In the genomic region with DNA sequence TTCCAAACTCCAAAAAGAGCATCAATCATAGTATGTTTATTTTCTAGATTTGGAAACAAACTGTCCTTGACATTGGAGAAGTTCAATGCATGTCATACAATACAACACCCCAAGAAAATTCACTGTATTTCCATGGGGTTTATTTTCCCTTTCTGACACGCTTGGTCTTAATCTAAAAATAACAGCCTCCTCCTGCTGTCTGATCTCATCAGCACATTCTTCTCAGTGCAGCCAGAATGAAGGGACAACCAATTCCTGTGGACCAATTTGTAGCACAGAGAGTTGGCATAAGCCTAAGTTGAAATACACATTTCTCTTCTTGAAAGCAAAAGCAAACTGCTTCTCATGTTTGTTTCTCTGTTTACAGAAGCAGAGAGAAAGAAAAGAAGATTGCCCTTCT, we compare ENCODE assay signal across 20 mouse cellular contexts. TPM values are rescaled to one million over a fixed set of nuclear protein-coding genes. Genes with fewer than 3 reads are reported as not detected.
DNase-seq lines count a peak whose midpoint lies in the region; TF ChIP-seq lines count a peak whose summit lies in the region.
"Had no signal": no experiment of that assay in that cellular context is flagged by ENCODE, and none has a peak within 500 bp of the region (broad histone marks: within the 10 kb centered on the region; RNA-seq: fewer than 3 reads in every experiment).

No protein-coding gene starts in this region.

- H3K27me3 ChIP-seq in heart, embryonic 10.5 days (ENCODE audit: insufficient read depth, poor library complexity, severe bottlenecking), result no peaks in the 10 kb centered on the region
- no peaks in the 10 kb centered on the region for H3K27me3 ChIP-seq in MEL (ENCODE audit: control insufficient read depth in 1 of 2, insufficient read depth in 2 of 2, low read length in 2 of 2)
- H3K27me3 ChIP-seq: hindbrain, embryonic 13.5 days; limb, embryonic 12.5 days; liver, embryonic 15.5 days; midbrain, embryonic 15.5 days; neural tube, embryonic 15.5 days; stomach, embryonic 15.5 days had no signal

- no peak overlapping the region for H3K9ac ChIP-seq in MEL (ENCODE audit: control insufficient read depth, low read depth, low read length, poor library complexity, severe bottlenecking)
- H3K9ac ChIP-seq: hindbrain, embryonic 13.5 days; limb, embryonic 12.5 days; liver, embryonic 15.5 days; midbrain, embryonic 15.5 days; neural tube, embryonic 15.5 days; stomach, embryonic 15.5 days had no signal

- 0 out of 2 replicates have a peak, but pooled peaks cover 8% of the 10 kb centered on the region for H3K4me1 ChIP-seq in heart, embryonic 10.5 days
- H3K4me1 ChIP-seq in MEL (ENCODE audit: control insufficient read depth in 1 of 2, insufficient read depth in 2 of 2, low read length in 2 of 2), result peaks cover 41 to 62% of the 10 kb centered on the region in 2 experiments
- H3K4me1 ChIP-seq: hindbrain, embryonic 13.5 days; midbrain, embryonic 15.5 days; stomach, embryonic 15.5 days had no signal

- TF ChIP-seq POLR2A in MEL (IDR thresholded peaks at IDR 0.05; ENCODE audit: control insufficient read depth in 1 of 2, insufficient read depth in 1 of 2, low read depth in 1 of 2, low read length in 2 of 2, poor library complexity in 1 of 2), result no peak

- intact Hi-C loops in left cerebral cortex, adult 2 months (cut with DNase I), result loop anchor here (5.0 kb wide), 1 partner anchor 85 kb away; no protein-coding TSS in a partner anchor
- intact Hi-C loops in left cerebral cortex, postnatal 25 days (cut with DNase I), result no loop called here

- no peak for DNase-seq in heart, embryonic 10.5 days (ENCODE audit: low spot score)
- no peak for DNase-seq in heart, adult 9 months (ENCODE audit: low spot score in 2 of 2)
- DNase-seq in left cerebral cortex, adult 2 months (ENCODE audit: extremely low spot score in 1 of 2, low spot score in 2 of 2), result no peak
- no peak for DNase-seq in left cerebral cortex, postnatal 25 days (ENCODE audit: low spot score in 2 of 2)
- DNase-seq in MEL (ENCODE audit: low read depth, low spot score), result no peak
- DNase-seq in lung, postnatal 25 days (ENCODE audit: low spot score), result peak; percentile 24
- no peak for DNase-seq in kidney, adult 18-20 months
- DNase-seq: B cell, adult 2 months; cerebellum, adult 2 months; heart, postnatal 14 days; kidney, adult 8-10 months; kidney, postnatal 36 days; layer of hippocampus, adult 9-11 months had no signal

- H3K4me3 ChIP-seq in heart, embryonic 10.5 days, result no peak overlapping the region
- no peak overlapping the region for H3K4me3 ChIP-seq in left cerebral cortex, adult 2 months
- H3K4me3 ChIP-seq in MEL (ENCODE audit: control insufficient read depth in 1 of 2, insufficient read depth in 1 of 2, low read depth in 2 of 2, low read length in 2 of 2), result no peak overlapping the region
- H3K4me3 ChIP-seq: embryonic facial prominence, embryonic 10.5 days; hindbrain, embryonic 13.5 days; limb, embryonic 12.5 days; liver, embryonic 15.5 days; midbrain, embryonic 15.5 days; neural tube, embryonic 15.5 days; stomach, embryonic 15.5 days had no signal

- TF ChIP-seq EP300 in MEL (IDR thresholded peaks at IDR 0.05; ENCODE audit: low read depth in 1 of 2, low read length in 2 of 2), result peak; percentile 6 to 20; a peak in 1 of 4 replicates

- no peak for TF ChIP-seq RAD21 in MEL (IDR thresholded peaks at IDR 0.05; ENCODE audit: low read depth, low read length)

- 24% methylated on average over 1 of the region's 1 CpGs for WGBS in heart, embryonic 10.5 days

- H3K27ac ChIP-seq in heart, embryonic 10.5 days, result peak overlapping the region; percentile 29; the same call in 1 of the 2 replicates
- H3K27ac ChIP-seq in left cerebral cortex, adult 2 months, result peak overlapping the region; percentile 59; the same call in 1 of the 2 replicates
- H3K27ac ChIP-seq in MEL (ENCODE audit: control insufficient read depth, low read depth, low read length), result no peak overlapping the region
- H3K27ac ChIP-seq: embryonic facial prominence, embryonic 10.5 days; hindbrain, embryonic 13.5 days; limb, embryonic 12.5 days; liver, embryonic 15.5 days; midbrain, embryonic 15.5 days; neural tube, embryonic 15.5 days; stomach, embryonic 15.5 days had no signal

- no peaks in the 10 kb centered on the region for H3K9me3 ChIP-seq in heart, embryonic 10.5 days
- no peaks in the 10 kb centered on the region for H3K9me3 ChIP-seq in MEL (replicated peaks; ENCODE audit: insufficient read depth, low read length)
- H3K9me3 ChIP-seq: embryonic facial prominence, embryonic 10.5 days; hindbrain, embryonic 13.5 days; limb, embryonic 12.5 days; liver, embryonic 15.5 days; midbrain, embryonic 15.5 days; neural tube, embryonic 15.5 days; stomach, embryonic 15.5 days had no signal

- no peaks in the 10 kb centered on the region for H3K79me2 ChIP-seq in MEL (ENCODE audit: control insufficient read depth, insufficient read depth, low read length, poor library complexity)

- no peak for TF ChIP-seq CTCF in left cerebral cortex, adult 2 months (IDR thresholded peaks at IDR 0.05)
- no peak for TF ChIP-seq CTCF in MEL (IDR thresholded peaks at IDR 0.05 in 2 of 3, conservative IDR thresholded peaks at IDR 0.05 in 1 of 3; ENCODE audit: control insufficient read depth in 1 of 3, insufficient read depth in 1 of 3, low read depth in 2 of 3, low read length in 3 of 3, poor library complexity in 1 of 3, severe bottlenecking in 1 of 3)

- no peaks in the 10 kb centered on the region for H3K36me3 ChIP-seq in heart, embryonic 10.5 days
- peaks cover 0 to 62% of the 10 kb centered on the region in 2 experiments; a peak in 2 of 4 replicates for H3K36me3 ChIP-seq in MEL (ENCODE audit: control insufficient read depth in 1 of 2, insufficient read depth in 2 of 2, low read length in 2 of 2)
- H3K36me3 ChIP-seq: embryonic facial prominence, embryonic 10.5 days; hindbrain, embryonic 13.5 days; limb, embryonic 12.5 days; liver, embryonic 15.5 days; midbrain, embryonic 15.5 days; neural tube, embryonic 15.5 days; stomach, embryonic 15.5 days had no signal

TF ChIP-seq in MEL, 35 proteins besides CTCF, POLR2A, EP300 and RAD21:
- TF ChIP-seq USF1 (IDR thresholded peaks at IDR 0.05; ENCODE audit: low read depth, low read length) (no peak), MXI1 (IDR thresholded peaks at IDR 0.05; ENCODE audit: low read depth, low read length) (no peak), NELFE (IDR thresholded peaks at IDR 0.05; ENCODE audit: low read depth, low read length) (no peak), ZKSCAN1 (IDR thresholded peaks at IDR 0.05; ENCODE audit: low read depth, low read length) (no peak), TCF12 (IDR thresholded peaks at IDR 0.05; ENCODE audit: low read depth, low read length) (peak; percentile 11; the same call in 1 of the 2 replicates), USF2 (IDR thresholded peaks at IDR 0.05; ENCODE audit: borderline replicate concordance in 1 of 2, insufficient read depth in 1 of 2, low read depth in 1 of 2, low read length in 2 of 2) (no peak), NRF1 (IDR thresholded peaks at IDR 0.05; ENCODE audit: insufficient read depth, low read depth, low read length, poor library complexity, severe bottlenecking) (no peak), TAL1 (IDR thresholded peaks at IDR 0.05; ENCODE audit: low read length) (no peak)
TF ChIP-seq in MEL: peak in this region for 1.

RNA-seq across cellular contexts. Expression of gene Cep85l, which starts 42.5 kb away (rescaled TPM):
- 3.1 and 4.4 TPM in 2 replicates for polyA plus RNA-seq in heart, embryonic 10.5 days (2016; fragmentation: Nextera tagmentation; extraction: Ambion mirVana)
- total RNA-seq in left cerebral cortex, adult 2 months (2021), result 10 to 100 TPM; 21.7 to 24.5 TPM
- 10 to 100 TPM; 18.7 to 19.9 TPM for total RNA-seq in left cerebral cortex, postnatal 25 days (2021)
- 2.1 and 2.2 TPM in 2 replicates for total RNA-seq in MEL (2012; rRNA removed)
- polyA plus RNA-seq in MEL (2012; ENCODE audit: insufficient read depth in 1 of 2, insufficient read length in 2 of 2, low read depth in 1 of 2, low replicate concordance in 2 of 2, missing spikeins in 1 of 2), result 10 to 100 TPM in 1 of 2 experiments, 1 to 10 TPM in 1; 3.0 to 43.1 TPM
